Comparison of ENCODE assay signal across 9 mouse cellular contexts in the genomic region with DNA sequence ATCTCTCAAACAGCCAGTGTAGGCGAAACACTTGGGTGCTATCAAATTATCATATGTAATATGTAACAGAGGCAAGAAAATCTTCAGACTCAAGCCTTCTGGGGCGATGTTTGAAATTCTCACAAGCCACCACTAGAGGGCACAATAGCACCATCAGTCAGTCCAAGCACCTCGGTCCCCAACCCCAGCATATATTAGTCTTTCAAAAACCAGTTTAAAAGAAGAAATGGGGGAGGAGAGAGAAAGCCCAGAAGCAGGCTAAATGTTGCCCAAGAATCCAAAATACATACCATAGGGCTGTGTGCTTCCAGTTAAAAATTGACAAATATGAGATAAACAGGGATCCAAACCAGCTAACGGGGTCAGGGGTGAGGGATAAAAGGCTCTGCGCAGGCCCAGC. TPM values are rescaled to one million over a fixed set of nuclear protein-coding genes. Genes with fewer than 3 reads are reported as not detected.
DNase-seq lines count a peak whose midpoint lies in the region; ATAC-seq and TF ChIP-seq lines count a peak whose summit lies in the region.
"Had no signal": no experiment of that assay in that cellular context is flagged by ENCODE, and none has a peak within 500 bp of the region (broad histone marks: within the 10 kb centered on the region; RNA-seq: fewer than 3 reads in every experiment).

No protein-coding gene starts in this region.

- no peak for TF ChIP-seq EP300 in stomach, postnatal 0 days (optimal IDR thresholded peaks at IDR 0.05)

- H3K4me2 ChIP-seq in kidney, embryonic 16.5 days (replicated peaks; ENCODE audit: low read depth, low read length) = no peak overlapping the region
- H3K4me2 ChIP-seq in stomach, postnatal 0 days (replicated peaks; ENCODE audit: low read depth) = no peak overlapping the region
- H3K4me2 ChIP-seq: embryonic facial prominence, embryonic 15.5 days had no signal

- no peak for ATAC-seq in kidney, embryonic 16.5 days (ENCODE audit: low FRiP score, low TSS enrichment)
- no peak for ATAC-seq in stomach, postnatal 0 days (ENCODE audit: low FRiP score, low TSS enrichment)

- 37% methylated on average over 5 of the region's 5 CpGs for WGBS in kidney, embryonic 16.5 days
- WGBS in stomach, postnatal 0 days = 31% methylated on average over 5 of the region's 5 CpGs

- no peak overlapping the region for H3K9ac ChIP-seq in kidney, embryonic 16.5 days (replicated peaks; ENCODE audit: low read length)
- H3K9ac ChIP-seq in stomach, postnatal 0 days (ENCODE audit: low read length) = no peak overlapping the region
- H3K9ac ChIP-seq: embryonic facial prominence, embryonic 15.5 days had no signal

- H3K27ac ChIP-seq in kidney, embryonic 16.5 days (ENCODE audit: low read length) = no peak overlapping the region
- H3K27ac ChIP-seq in stomach, postnatal 0 days (replicated peaks) = no peak overlapping the region
- H3K27ac ChIP-seq: embryonic facial prominence, embryonic 15.5 days had no signal

- no peaks in the 10 kb centered on the region for H3K9me3 ChIP-seq in kidney, embryonic 16.5 days (ENCODE audit: low read length)
- no peaks in the 10 kb centered on the region for H3K9me3 ChIP-seq in stomach, postnatal 0 days (ENCODE audit: control insufficient read depth, low read length)
- H3K9me3 ChIP-seq: embryonic facial prominence, embryonic 15.5 days had no signal

- no peak overlapping the region for H3K4me3 ChIP-seq in kidney, embryonic 16.5 days (ENCODE audit: low read length)
- no peak overlapping the region for H3K4me3 ChIP-seq in stomach, postnatal 0 days (ENCODE audit: low read depth, low read length)
- H3K4me3 ChIP-seq: embryonic facial prominence, embryonic 15.5 days had no signal

- no peaks in the 10 kb centered on the region for H3K27me3 ChIP-seq in kidney, embryonic 16.5 days (ENCODE audit: insufficient read depth, low read length)
- no peaks in the 10 kb centered on the region for H3K27me3 ChIP-seq in stomach, postnatal 0 days (ENCODE audit: control insufficient read depth, insufficient read depth, low read length)

- DNase-seq in kidney, adult 11 months = peak; percentile 47
- DNase-seq in adrenal gland, adult 2 months = peak; percentile 72
- peak; percentile 73 for DNase-seq in embryo, embryonic 11.5 days (ENCODE audit: low read depth, low spot score)
- DNase-seq in heart, adult 9 months (ENCODE audit: low spot score in 2 of 2) = peak; percentile 57 to 74
- DNase-seq in layer of hippocampus, postnatal 25 days (ENCODE audit: extremely low spot score in 1 of 2, low spot score in 1 of 2) = peak; percentile 61 to 75
- DNase-seq in mesoderm, embryonic 11.5 days (ENCODE audit: low read depth, low spot score) = peak; percentile 82
- peak; percentile 77 for DNase-seq in stomach, postnatal 0 days (ENCODE audit: low spot score)

- H3K4me1 ChIP-seq in kidney, embryonic 16.5 days (ENCODE audit: insufficient read depth, low read length) = no peaks in the 10 kb centered on the region
- peaks cover 3% of the 10 kb centered on the region; the same call in 1 of the 2 replicates for H3K4me1 ChIP-seq in stomach, postnatal 0 days (replicated peaks; ENCODE audit: control insufficient read depth, insufficient read depth)

- no peaks in the 10 kb centered on the region for H3K36me3 ChIP-seq in kidney, embryonic 16.5 days (ENCODE audit: insufficient read depth, low read length)
- H3K36me3 ChIP-seq in stomach, postnatal 0 days (ENCODE audit: control insufficient read depth, insufficient read depth, low read length) = no peaks in the 10 kb centered on the region
- H3K36me3 ChIP-seq: embryonic facial prominence, embryonic 15.5 days had no signal

- peak; percentile 94 for TF ChIP-seq CTCF in stomach, postnatal 0 days (IDR thresholded peaks at IDR 0.05; ENCODE audit: low read depth)

RNA-seq across cellular contexts. Expression of gene Teddm1a, which starts 3.4 kb away (rescaled TPM):
- polyA plus RNA-seq in kidney, embryonic 16.5 days (2015; fragmentation: Nextera tagmentation; extraction: Ambion mirVana) = not detected in 2 replicates
- total RNA-seq in adrenal gland, adult 2 months (2021) = not detected
- polyA plus RNA-seq in adrenal gland, adult 2 months (2012; rRNA removed) = not detected in 2 replicates
- total RNA-seq in layer of hippocampus, postnatal 25 days (2021) = not detected
- not detected in 2 replicates for polyA plus RNA-seq in stomach, postnatal 0 days (2015; fragmentation: Nextera tagmentation; extraction: Ambion mirVana)
- polyA plus RNA-seq: embryonic facial prominence, embryonic 15.5 days had no signal

RNA-seq across cellular contexts. Expression of gene Glul, which starts 4.8 kb away (rescaled TPM):
- polyA plus RNA-seq in kidney, embryonic 16.5 days (2015; fragmentation: Nextera tagmentation; extraction: Ambion mirVana) = 159 and 176 TPM in 2 replicates
- total RNA-seq in adrenal gland, adult 2 months (2021) = 1,000 to 10,000 TPM; 1,004 to 1,607 TPM
- polyA plus RNA-seq in adrenal gland, adult 2 months (2012; rRNA removed) = 279 and 350 TPM in 2 replicates
- 1,000 to 10,000 TPM; 1,489 to 1,771 TPM for total RNA-seq in layer of hippocampus, postnatal 25 days (2021)
- polyA plus RNA-seq in stomach, postnatal 0 days (2015; fragmentation: Nextera tagmentation; extraction: Ambion mirVana) = 330 and 353 TPM in 2 replicates

RNA-seq across cellular contexts. Expression of gene Teddm2, which starts 5.0 kb away (rescaled TPM):
- polyA plus RNA-seq in kidney, embryonic 16.5 days (2015; fragmentation: Nextera tagmentation; extraction: Ambion mirVana) = 0.58 and 0.67 TPM in 2 replicates
- total RNA-seq in adrenal gland, adult 2 months (2021) = under 1 TPM; 0.29 to 0.52 TPM
- 0.19 and 0.24 TPM in 2 replicates for polyA plus RNA-seq in adrenal gland, adult 2 months (2012; rRNA removed)
- total RNA-seq in layer of hippocampus, postnatal 25 days (2021) = 1 to 10 TPM; 1.6 to 1.7 TPM
- 0.80 and 0.85 TPM in 2 replicates for polyA plus RNA-seq in stomach, postnatal 0 days (2015; fragmentation: Nextera tagmentation; extraction: Ambion mirVana)

RNA-seq across cellular contexts. Expression of gene Teddm1b, which starts 20.8 kb away (rescaled TPM):
- polyA plus RNA-seq in kidney, embryonic 16.5 days (2015; fragmentation: Nextera tagmentation; extraction: Ambion mirVana) = 0.39 and 0.40 TPM in 2 replicates
- total RNA-seq in adrenal gland, adult 2 months (2021) = not detected
- polyA plus RNA-seq in adrenal gland, adult 2 months (2012; rRNA removed) = not detected in 2 replicates
- total RNA-seq in layer of hippocampus, postnatal 25 days (2021) = not detected
- 0.07 and 0.11 TPM in 2 replicates for polyA plus RNA-seq in stomach, postnatal 0 days (2015; fragmentation: Nextera tagmentation; extraction: Ambion mirVana)

RNA-seq across cellular contexts. Expression of gene Rgsl1, which starts 51.0 kb away (rescaled TPM):
- polyA plus RNA-seq in kidney, embryonic 16.5 days (2015; fragmentation: Nextera tagmentation; extraction: Ambion mirVana) = not detected in 2 replicates
- total RNA-seq in adrenal gland, adult 2 months (2021) = under 1 TPM in 1 of 2 experiments, not detected in 1; 0.28 TPM
- 0.03 TPM in 1 of 2 replicates, not detected in the other for polyA plus RNA-seq in adrenal gland, adult 2 months (2012; rRNA removed)
- total RNA-seq in layer of hippocampus, postnatal 25 days (2021) = 1 to 10 TPM in 1 of 2 experiments, under 1 TPM in 1; 0.64 to 1.2 TPM
- 0.05 and 0.12 TPM in 2 replicates for polyA plus RNA-seq in stomach, postnatal 0 days (2015; fragmentation: Nextera tagmentation; extraction: Ambion mirVana)
